Mouse (Mus musculus) testis, adult 2 months (tissue): ENCODE measurements at regions not wholly inside any gene's neighbourhood (a gene's known extent, or its start where the extent isn't known, plus 50 kb on each side); places are given as distances from the start of the nearest gene placed in this dataset.

Experiments used
- CTCF ChIP-seq: fragments of 200-500 bp; IDR thresholded peaks from 2 replicates; pipeline ENCODE4 v1.5.1; 2012; ENCODE audit warnings: low read depth, mild to moderate bottlenecking, inconsistent platforms, low read length, moderate library complexity; ENCODE audit not compliant: control insufficient read depth, insufficient read depth, insufficient replicate concordance
- POLR2A ChIP-seq: fragments of 200-500 bp; IDR thresholded peaks from 2 replicates; pipeline ENCODE4 v1.6.1; 2012; ENCODE audit warnings: low read depth, mild to moderate bottlenecking, inconsistent platforms, low read length, moderate library complexity; ENCODE audit not compliant: control insufficient read depth

GRCm38 (mm10) chr10:96230391-96230790 is 94.0 kb downstream of the Gm5426 start:
- TF ChIP-seq POLR2A: no peak
- TF ChIP-seq CTCF: no peak
